Mouse (Mus musculus) midbrain, embryonic 12.5 days (tissue): ENCODE data around the gene Gsap. TPM values are rescaled to one million over a fixed set of nuclear protein-coding genes. Genes with fewer than 3 reads are reported as not detected.

Source experiments
- ATAC-seq: fragments of 200-750 bp; cut with Nextera tagmentation; 2 replicates; pipeline ENCODE4 v1.8.0; 2017; ENCODE audit warnings: low read depth, moderate TSS enrichment, moderate library complexity; ENCODE audit not compliant: low FRiP score
- H3K27ac ChIP-seq: fragments of 300-500 bp; sonication (generic); replicated peaks from 2 replicates; pipeline ENCODE4 v1.5.1; 2016; ENCODE audit warnings: mild to moderate bottlenecking
- H3K27me3 ChIP-seq: fragments of 300-500 bp; sonication (generic); 2 replicates; pipeline ENCODE4 v1.6.1; 2016; ENCODE audit warnings: mild to moderate bottlenecking
- H3K36me3 ChIP-seq: fragments of 300-500 bp; sonication (generic); 2 replicates; pipeline ENCODE4 v1.6.1; 2016
- H3K4me1 ChIP-seq: fragments of 300-500 bp; sonication (generic); 2 replicates; pipeline ENCODE4 v1.6.1; 2016
- H3K4me2 ChIP-seq: fragments of 300-500 bp; sonication (generic); replicated peaks from 2 replicates; pipeline ENCODE4 v1.6.1; 2016; ENCODE audit warnings: mild to moderate bottlenecking, moderate library complexity
- H3K4me3 ChIP-seq: fragments of 300-500 bp; sonication (generic); 2 replicates; pipeline ENCODE4 v1.5.1; 2016; ENCODE audit warnings: mild to moderate bottlenecking
- H3K9ac ChIP-seq: fragments of 300-500 bp; sonication (generic); replicated peaks from 2 replicates; pipeline ENCODE4 v1.6.1; 2016; ENCODE audit warnings: mild to moderate bottlenecking, moderate library complexity
- H3K9me3 ChIP-seq: fragments of 300-500 bp; sonication (generic); 2 replicates; pipeline ENCODE4 v1.6.1; 2016; ENCODE audit warnings: mild to moderate bottlenecking
- WGBS: fragments of 180-500 bp; shearing (Covaris S2); methylation state at CpG from one replicate; pipeline ENCODE4 v1.1.7; 2016; 5-methylcytosine and 5-hydroxymethylcytosine counted together
- polyA plus RNA-seq: library from polyadenylated mRNA; unstranded; fragments of >200 nt; fragmentation: Nextera tagmentation; extraction: Ambion mirVana; gene quantifications from 2 replicates; pipeline ENCODE4 v1.2.1, GENCODE M21; 2016

The Gsap gene
- polyA plus RNA-seq, 1 experiment from 2014 or later, result 3.5 TPM

- Histone ChIP-seq H3K27ac (no peak overlapping the region), H3K4me3 (no peak overlapping the region), H3K9ac (no peak overlapping the region), H3K4me1 (no peaks in the 10 kb centered on the region), H3K9me3 (no peaks in the 10 kb centered on the region), H3K4me2 (no peak overlapping the region), H3K36me3 (no peaks in the 10 kb centered on the region), H3K27me3 (no peaks in the 10 kb centered on the region)
- no peak for ATAC-seq
- WGBS, result 75% methylated on average over 6 of the region's 6 CpGs
Measured at GRCm38 (mm10) chr5:21246794-21247193, 60.7 kb downstream of the Gsap start.

GRCm38 (mm10) chr5:21247916-21248315, 61.9 kb downstream of the Gsap start:
- no peaks in the 10 kb centered on the region for H3K4me1 ChIP-seq
- ATAC-seq, result no peak
- H3K4me3 ChIP-seq, result no peak overlapping the region
- H3K36me3 ChIP-seq, result no peaks in the 10 kb centered on the region
- no peaks in the 10 kb centered on the region for H3K9me3 ChIP-seq
- WGBS, result 77% methylated on average over 2 of the region's 2 CpGs
- no peak overlapping the region for H3K4me2 ChIP-seq
- no peak overlapping the region for H3K9ac ChIP-seq
- no peaks in the 10 kb centered on the region for H3K27me3 ChIP-seq
- no peak overlapping the region for H3K27ac ChIP-seq

DNA sequence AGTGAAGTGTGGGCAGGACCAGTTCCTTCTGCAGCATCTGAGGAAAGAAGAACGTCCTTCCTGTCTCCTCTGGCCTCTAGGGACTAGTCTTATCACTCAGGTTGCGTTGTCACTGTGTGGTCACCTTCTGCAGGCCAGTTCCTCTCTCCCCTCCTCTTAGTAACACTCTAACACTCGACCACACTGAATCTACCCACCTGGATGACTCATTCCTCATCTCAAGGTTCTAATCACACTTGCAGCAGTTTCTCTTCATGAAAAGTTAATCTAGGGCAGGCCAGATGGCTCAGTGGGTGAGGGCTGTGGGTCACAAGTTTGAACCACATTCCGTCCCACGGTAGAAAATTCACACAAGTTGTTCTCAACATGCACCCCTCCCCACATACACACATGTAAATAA, 62.8 kb downstream of the Gsap start:
- Histone ChIP-seq H3K4me3 (no peak overlapping the region), H3K4me1 (no peaks in the 10 kb centered on the region), H3K9ac (no peak overlapping the region), H3K4me2 (no peak overlapping the region), H3K36me3 (no peaks in the 10 kb centered on the region), H3K9me3 (no peaks in the 10 kb centered on the region), H3K27ac (no peak overlapping the region), H3K27me3 (no peaks in the 10 kb centered on the region)
- ATAC-seq, result no peak
- 76% methylated on average over 5 of the region's 5 CpGs for WGBS

GRCm38 (mm10) chr5:21254731-21255525, 68.9 kb downstream of the Gsap start:
- ATAC-seq, result no peak
- H3K9ac ChIP-seq, result no peak overlapping the region
- no peak overlapping the region for H3K4me3 ChIP-seq
- H3K9me3 ChIP-seq, result no peaks in the 10 kb centered on the region
- no peak overlapping the region for H3K4me2 ChIP-seq
- WGBS, result 93% methylated on average over 12 of the region's 12 CpGs
- H3K27ac ChIP-seq, result no peak overlapping the region
- no peaks in the 10 kb centered on the region for H3K36me3 ChIP-seq
- H3K4me1 ChIP-seq, result no peaks in the 10 kb centered on the region
- no peaks in the 10 kb centered on the region for H3K27me3 ChIP-seq

GRCm38 (mm10) chr5:21255551-21256132, 69.6 kb downstream of the Gsap start:
- Histone ChIP-seq H3K4me1 (no peaks in the 10 kb centered on the region), H3K9me3 (no peaks in the 10 kb centered on the region), H3K4me2 (no peak overlapping the region), H3K36me3 (no peaks in the 10 kb centered on the region), H3K27ac (no peak overlapping the region), H3K27me3 (no peaks in the 10 kb centered on the region), H3K9ac (no peak overlapping the region), H3K4me3 (no peak overlapping the region)
- ATAC-seq, result no peak
- 90% methylated on average over 5 of the region's 5 CpGs for WGBS

DNA sequence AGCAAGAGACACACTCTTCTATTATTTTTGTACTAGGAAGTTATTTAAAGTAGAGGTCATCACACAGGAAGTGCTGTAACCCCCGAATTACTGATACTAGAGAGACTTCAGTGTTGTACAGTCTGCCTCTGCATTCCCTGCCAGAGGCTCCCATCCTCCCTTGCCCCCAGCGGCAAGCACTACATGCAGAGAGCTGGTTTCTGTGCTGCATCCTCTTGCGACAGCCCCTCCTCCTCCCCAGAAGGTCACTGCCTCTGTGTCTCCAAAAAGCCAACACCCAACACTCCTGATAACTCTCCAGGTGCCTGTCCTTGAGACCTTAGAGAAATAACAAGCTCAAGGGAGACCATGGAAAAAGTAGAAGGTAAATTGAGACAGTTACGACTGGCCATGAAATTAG, 71.1 kb downstream of the Gsap start:
- peaks cover 10% of the 10 kb centered on the region; the same call in 1 of the 2 replicates for H3K4me1 ChIP-seq

GRCm38 (mm10) chr5:21257806-21258205, 71.8 kb downstream of the Gsap start:
- no peak overlapping the region for H3K9ac ChIP-seq
- WGBS, result 77% methylated on average over 6 of the region's 6 CpGs
- no peaks in the 10 kb centered on the region for H3K27me3 ChIP-seq
- no peak overlapping the region for H3K4me2 ChIP-seq
- ATAC-seq, result no peak
- no peak overlapping the region for H3K27ac ChIP-seq
- no peaks in the 10 kb centered on the region for H3K9me3 ChIP-seq
- no peaks in the 10 kb centered on the region for H3K36me3 ChIP-seq
- H3K4me1 ChIP-seq, result peaks cover 15% of the 10 kb centered on the region; the same call in 1 of the 2 replicates
- no peak overlapping the region for H3K4me3 ChIP-seq

More for the DNA sequence above, 71.1 kb downstream of the Gsap start:
- ATAC-seq, result no peak
- 71% methylated on average over 4 of the region's 4 CpGs for WGBS
- Histone ChIP-seq H3K4me3 (no peak overlapping the region), H3K9ac (no peak overlapping the region), H3K27me3 (no peaks in the 10 kb centered on the region), H3K36me3 (no peaks in the 10 kb centered on the region), H3K27ac (no peak overlapping the region), H3K9me3 (no peaks in the 10 kb centered on the region), H3K4me2 (no peak overlapping the region)

- ATAC-seq, result no peak
- Histone ChIP-seq H3K9ac (no peak overlapping the region), H3K27me3 (no peaks in the 10 kb centered on the region), H3K9me3 (no peaks in the 10 kb centered on the region), H3K4me2 (no peak overlapping the region), H3K4me1 (peaks cover 29% of the 10 kb centered on the region; the same call in 1 of the 2 replicates), H3K36me3 (no peaks in the 10 kb centered on the region), H3K27ac (no peak overlapping the region), H3K4me3 (no peak overlapping the region)
- 80% methylated on average over 7 of the region's 7 CpGs for WGBS
Measured at GRCm38 (mm10) chr5:21260746-21261145, 74.7 kb downstream of the Gsap start.

- Histone ChIP-seq H3K4me2 (no peak overlapping the region), H3K36me3 (no peaks in the 10 kb centered on the region), H3K27ac (0 out of 2 replicates have a peak overlapping the region, but pooled peaks have one; percentile 30), H3K4me1 (peaks cover 29% of the 10 kb centered on the region; the same call in 1 of the 2 replicates), H3K27me3 (no peaks in the 10 kb centered on the region), H3K9me3 (no peaks in the 10 kb centered on the region), H3K4me3 (no peak overlapping the region), H3K9ac (0 out of 2 replicates have a peak overlapping the region, but pooled peaks have one; percentile 15)
- ATAC-seq, result no peak
- 50% methylated on average over 6 of the region's 6 CpGs for WGBS
Measured at GRCm38 (mm10) chr5:21261202-21261844, 75.3 kb downstream of the Gsap start.

DNA sequence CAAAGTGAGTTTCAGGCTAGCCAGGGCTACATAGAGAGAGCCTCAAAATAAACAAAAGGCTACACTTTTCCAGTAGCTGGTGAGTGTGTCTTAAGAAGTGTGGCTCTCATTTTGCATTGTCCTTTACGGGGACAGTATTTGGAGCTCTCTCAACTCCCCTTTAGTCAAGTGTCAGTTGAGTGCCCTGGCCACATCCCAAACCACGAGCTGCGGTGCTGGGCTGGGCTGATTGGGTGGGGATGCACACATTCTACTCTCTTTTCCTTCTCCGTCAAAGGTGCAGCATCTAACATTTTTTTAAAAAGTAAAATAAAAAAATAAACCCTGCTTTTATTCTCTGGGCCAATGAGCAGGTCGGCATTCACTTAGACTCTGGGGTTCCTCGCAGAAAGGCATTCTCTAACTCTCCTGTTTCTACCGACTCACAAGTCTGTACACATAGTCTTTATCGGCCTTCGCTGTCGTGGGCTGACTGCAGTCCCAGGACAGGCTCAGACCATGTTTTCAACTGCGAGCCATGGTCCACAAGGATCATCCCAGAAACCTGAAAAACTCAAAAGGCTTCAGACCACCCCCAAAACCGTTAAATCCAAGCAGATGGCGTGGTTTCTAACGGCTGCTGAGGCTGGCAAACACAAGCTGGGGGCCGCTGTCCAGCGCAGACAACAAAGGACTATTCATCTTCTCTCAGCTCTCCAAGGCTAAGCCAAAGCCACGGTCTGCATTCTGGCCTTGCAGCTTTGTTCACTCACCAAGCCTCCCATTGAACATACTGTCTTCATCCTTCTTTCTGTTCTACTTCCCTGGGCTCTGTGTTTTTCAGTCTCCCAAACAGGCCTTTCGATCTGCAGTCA, 77.4 kb downstream of the Gsap start:
- Histone ChIP-seq H3K4me2 (no peak overlapping the region), H3K4me3 (no peak overlapping the region), H3K4me1 (peaks cover 29% of the 10 kb centered on the region; the same call in 1 of the 2 replicates), H3K9me3 (no peaks in the 10 kb centered on the region), H3K36me3 (no peaks in the 10 kb centered on the region), H3K9ac (no peak overlapping the region), H3K27ac (peak overlapping the region; percentile 87), H3K27me3 (no peaks in the 10 kb centered on the region)
- 30% methylated on average over 18 of the region's 18 CpGs for WGBS
- peak; percentile 80 for ATAC-seq

GRCm38 (mm10) chr5:21264352-21265021, 78.4 kb downstream of the Gsap start:
- Histone ChIP-seq H3K9ac (no peak overlapping the region), H3K27me3 (no peaks in the 10 kb centered on the region), H3K4me3 (no peak overlapping the region), H3K36me3 (no peaks in the 10 kb centered on the region), H3K27ac (peak overlapping the region; percentile 87), H3K9me3 (no peaks in the 10 kb centered on the region), H3K4me1 (peaks cover 29% of the 10 kb centered on the region; the same call in 1 of the 2 replicates), H3K4me2 (no peak overlapping the region)
- peak; percentile 58 for ATAC-seq
- 87% methylated on average over 8 of the region's 8 CpGs for WGBS
